Mouse (Mus musculus) MEL (cell line): Measurements from ENCODE around the gene Prc1. TPM values are rescaled to one million over a fixed set of nuclear protein-coding genes. Genes with fewer than 3 reads are reported as not detected.

Source experiments
- DNase-seq: peaks from one replicate; pipeline ENCODE4 v3.0.0; 2011; ENCODE audit warnings: low read depth, low spot score
- H3K27ac ChIP-seq: 2 replicates; pipeline ENCODE4 v1.5.1; 2012; ENCODE audit warnings: low read depth, mild to moderate bottlenecking, control low read depth, low read length, moderate library complexity; ENCODE audit not compliant: control insufficient read depth
- H3K27me3 ChIP-seq, 2 experiments: fragments of 150-350 bp in 1 of 2; sonication (generic) in 1 of 2; 2 replicates each; pipeline ENCODE4 v1.6.1; 2012; ENCODE audit warnings: low read length in 2 of 2, mild to moderate bottlenecking in 2 of 2, improper control_type of control experiment in 1 of 2, moderate library complexity in 1 of 2; ENCODE audit not compliant: insufficient read depth in 2 of 2, control insufficient read depth in 1 of 2
- H3K36me3 ChIP-seq, 2 experiments: 2 replicates each; pipeline ENCODE4 v1.6.1; 2012 to 2014; ENCODE audit warnings: low read length in 2 of 2, improper control_type of control experiment in 1 of 2, inconsistent platforms in 1 of 2, mild to moderate bottlenecking in 1 of 2; ENCODE audit not compliant: insufficient read depth in 2 of 2, control insufficient read depth in 1 of 2
- H3K4me1 ChIP-seq, 2 experiments: fragments of 150-350 bp in 1 of 2; sonication (generic) in 1 of 2; 2 replicates each; pipeline ENCODE4 v1.6.1; 2012; ENCODE audit warnings: low read length in 2 of 2, improper control_type of control experiment in 1 of 2, mild to moderate bottlenecking in 1 of 2; ENCODE audit not compliant: insufficient read depth in 2 of 2, control insufficient read depth in 1 of 2
- H3K4me3 ChIP-seq, 2 experiments: fragments of 150-350 bp in 1 of 2; sonication (generic) in 1 of 2; 2 replicates each; pipeline ENCODE4 v1.5.1; 2012; ENCODE audit warnings: low read depth in 2 of 2, low read length in 2 of 2, mild to moderate bottlenecking in 2 of 2, moderate library complexity in 2 of 2, control low read depth in 1 of 2, improper control_type of control experiment in 1 of 2; ENCODE audit not compliant: control insufficient read depth in 1 of 2, insufficient read depth in 1 of 2
- H3K79me2 ChIP-seq: 2 replicates; pipeline ENCODE4 v1.6.1; 2012; ENCODE audit warnings: mild to moderate bottlenecking, low read length, moderate library complexity; ENCODE audit not compliant: control insufficient read depth, poor library complexity, insufficient read depth
- H3K9ac ChIP-seq: 2 replicates; pipeline ENCODE4 v1.6.1; 2012; ENCODE audit warnings: low read depth, mild to moderate bottlenecking, control low read depth, low read length, moderate library complexity; ENCODE audit not compliant: control insufficient read depth, poor library complexity, severe bottlenecking
- H3K9me3 ChIP-seq: fragments of 150-350 bp; sonication (generic); replicated peaks from 2 replicates; pipeline ENCODE4 v1.6.1; 2012; ENCODE audit warnings: mild to moderate bottlenecking, low read length, improper control_type of control experiment, moderate library complexity; ENCODE audit not compliant: insufficient read depth
- BHLHE40 ChIP-seq: IDR thresholded peaks from 2 replicates; pipeline ENCODE4 v1.6.1; 2012; ENCODE audit warnings: low read depth, mild to moderate bottlenecking, inconsistent platforms, low read length, improper control_type of control experiment, borderline replicate concordance
- CTCF ChIP-seq, 3 experiments: IDR thresholded peaks in 2 of 3; conservative IDR thresholded peaks in 1 of 3; 2 replicates each; pipeline ENCODE4 v1.5.1; 2011 to 2012; ENCODE audit warnings: low read length in 3 of 3, low read depth in 2 of 3, mild to moderate bottlenecking in 2 of 3, improper control_type of control experiment in 1 of 3, inconsistent platforms in 1 of 3, mixed read lengths in 1 of 3, moderate library complexity in 1 of 3; ENCODE audit not compliant: control insufficient read depth in 1 of 3, insufficient read depth in 1 of 3, poor library complexity in 1 of 3, severe bottlenecking in 1 of 3
- E2F4 ChIP-seq: IDR thresholded peaks from 2 replicates; pipeline ENCODE4 v1.6.1; 2011; ENCODE audit warnings: low read depth, low read length, improper control_type of control experiment, borderline replicate concordance
- ELF1 ChIP-seq: IDR thresholded peaks from 2 replicates; pipeline ENCODE4 v1.6.1; 2014; ENCODE audit warnings: low read depth, mild to moderate bottlenecking, inconsistent platforms, low read length, improper control_type of control experiment, moderate library complexity
- EP300 ChIP-seq, 2 experiments: IDR thresholded peaks; 2 replicates each; pipeline ENCODE4 v1.6.1; 2011; ENCODE audit warnings: improper control_type of control experiment in 2 of 2, low read length in 2 of 2, low read depth in 1 of 2, mild to moderate bottlenecking in 1 of 2
- ETS1 ChIP-seq: IDR thresholded peaks from 2 replicates; pipeline ENCODE4 v1.6.1; 2012; ENCODE audit warnings: low read depth, mild to moderate bottlenecking, inconsistent platforms, low read length, improper control_type of control experiment, moderate library complexity
- GABPA ChIP-seq: IDR thresholded peaks from 2 replicates; pipeline ENCODE4 v1.6.1; 2012; ENCODE audit warnings: low read depth, mild to moderate bottlenecking, inconsistent platforms, low read length, improper control_type of control experiment, moderate library complexity
- GATA1 ChIP-seq: IDR thresholded peaks from 2 replicates; pipeline ENCODE4 v1.6.1; 2011; ENCODE audit warnings: low read depth, low read length, improper control_type of control experiment
- JUND ChIP-seq: IDR thresholded peaks from 2 replicates; pipeline ENCODE4 v1.6.1; 2011; ENCODE audit warnings: low read depth, mild to moderate bottlenecking, improper control_type of control experiment, low read length
- KAT2A ChIP-seq: conservative IDR thresholded peaks from 2 replicates; pipeline ENCODE4 v1.6.1; 2012; ENCODE audit warnings: low read depth, low read length, improper control_type of control experiment, inconsistent platforms
- MAFK ChIP-seq: IDR thresholded peaks from 2 replicates; pipeline ENCODE4 v1.6.1; 2011; ENCODE audit warnings: low read depth, mild to moderate bottlenecking, low read length, improper control_type of control experiment, borderline replicate concordance
- MYC ChIP-seq: IDR thresholded peaks from 2 replicates; pipeline ENCODE4 v1.6.1; 2011; ENCODE audit warnings: low read depth, mild to moderate bottlenecking, low read length, improper control_type of control experiment, moderate library complexity
- NELFE ChIP-seq: IDR thresholded peaks from 2 replicates; pipeline ENCODE4 v1.6.1; 2011; ENCODE audit warnings: low read depth, low read length, improper control_type of control experiment
- NRF1 ChIP-seq: IDR thresholded peaks from 2 replicates; pipeline ENCODE4 v1.6.1; 2014; ENCODE audit warnings: low read depth, mild to moderate bottlenecking, inconsistent platforms, low read length, improper control_type of control experiment, moderate library complexity; ENCODE audit not compliant: poor library complexity, insufficient read depth, severe bottlenecking
- POLR2AphosphoS2 ChIP-seq: IDR thresholded peaks from 2 replicates; pipeline ENCODE4 v1.6.1; 2011; ENCODE audit warnings: low read length, improper control_type of control experiment
- POLR2AphosphoS5 ChIP-seq: IDR thresholded peaks from 2 replicates; pipeline ENCODE4 v1.6.1; 2012; ENCODE audit warnings: low read depth, borderline replicate concordance, mild to moderate bottlenecking, inconsistent platforms, low read length, moderate library complexity, mixed read lengths
- RCOR1 ChIP-seq: IDR thresholded peaks from 2 replicates; pipeline ENCODE4 v1.6.1; 2012; ENCODE audit warnings: low read depth, mild to moderate bottlenecking, inconsistent platforms, low read length, improper control_type of control experiment
- SIN3A ChIP-seq: IDR thresholded peaks from 2 replicates; pipeline ENCODE4 v1.6.1; 2012; ENCODE audit warnings: low read length, improper control_type of control experiment, inconsistent platforms
- TAL1 ChIP-seq: IDR thresholded peaks from 2 replicates; pipeline ENCODE4 v1.6.1; 2012; ENCODE audit warnings: mild to moderate bottlenecking, inconsistent platforms, low read length, moderate library complexity, mixed read lengths
- TBP ChIP-seq: IDR thresholded peaks from 2 replicates; pipeline ENCODE4 v1.8.0; 2011; ENCODE audit warnings: low read depth, low read length, improper control_type of control experiment
- TCF12 ChIP-seq: IDR thresholded peaks from 2 replicates; pipeline ENCODE4 v1.6.1; 2014; ENCODE audit warnings: low read depth, mild to moderate bottlenecking, inconsistent platforms, low read length, improper control_type of control experiment, moderate library complexity
- UBTF ChIP-seq: IDR thresholded peaks from 2 replicates; pipeline ENCODE4 v1.6.1; 2012; ENCODE audit warnings: low read depth, mild to moderate bottlenecking, inconsistent platforms, low read length, improper control_type of control experiment, moderate library complexity, borderline replicate concordance; ENCODE audit not compliant: insufficient read depth
- USF2 ChIP-seq, 2 experiments: IDR thresholded peaks; 2 replicates each; pipeline ENCODE4 v1.6.1; 2011 to 2012; ENCODE audit warnings: improper control_type of control experiment in 2 of 2, low read length in 2 of 2, borderline replicate concordance in 1 of 2, inconsistent platforms in 1 of 2, low read depth in 1 of 2, mild to moderate bottlenecking in 1 of 2; ENCODE audit not compliant: insufficient read depth in 1 of 2
- ZC3H11A ChIP-seq: IDR thresholded peaks from 2 replicates; pipeline ENCODE4 v1.6.1; 2012; ENCODE audit warnings: low read depth, mild to moderate bottlenecking, inconsistent platforms, low read length, improper control_type of control experiment
- ZNF384 ChIP-seq: IDR thresholded peaks from 2 replicates; pipeline ENCODE4 v1.6.1; 2012; ENCODE audit warnings: low read depth, mild to moderate bottlenecking, inconsistent platforms, low read length, improper control_type of control experiment
- polyA plus RNA-seq, 2 experiments: library from polyadenylated mRNA; stranded (reverse) in 1 of 2; unstranded in 1 of 2; fragments of >175 nt in 1 of 2; fragments of >200 nt in 1 of 2; gene quantifications; 2 replicates each; pipeline versions ENCODE4 v1.2.1 to v1.2.4; 2012; ENCODE audit warnings: low replicate concordance in 2 of 2, low read depth in 1 of 2; ENCODE audit not compliant: insufficient read length in 2 of 2, insufficient read depth in 1 of 2, missing spikeins in 1 of 2
- total RNA-seq: library from RNA; depleted of rRNA; stranded (reverse); fragments of 300-350 nt; gene quantifications from 2 replicates; pipeline ENCODE4 v1.2.3, GENCODE M21; 2012

Gene Prc1
- total and polyA plus RNA-seq, 3 experiments: 68.5 to 108 (median 82.2) TPM

DNA sequence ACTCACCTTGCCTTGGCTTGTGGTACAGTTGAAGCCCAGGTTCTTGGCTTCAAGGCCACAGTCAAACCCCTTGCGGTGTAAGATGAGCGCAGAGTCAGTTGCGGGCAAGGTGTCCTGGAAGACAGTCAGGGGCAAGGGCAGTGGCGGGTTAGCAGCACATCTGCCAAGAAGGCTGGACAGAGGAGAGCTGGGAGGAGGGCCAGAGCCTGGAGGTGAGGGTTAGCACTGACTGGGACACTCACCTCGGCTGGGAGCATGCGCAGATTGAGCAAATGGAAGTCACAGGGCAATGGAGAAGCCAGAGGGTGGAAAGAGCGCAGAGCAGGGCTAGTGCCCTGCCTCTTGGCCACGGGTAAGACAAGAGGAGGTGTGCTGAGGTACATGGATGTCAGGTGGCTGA, 58.7 kb downstream of the Prc1 start:
- H3K27ac ChIP-seq: no peak overlapping the region
- no peaks in the 10 kb centered on the region; a peak in 1 of 4 replicates for H3K4me1 ChIP-seq
- TF ChIP-seq ETS1 (no peak), USF2 (IDR thresholded peaks at IDR 0.05; ENCODE audit: borderline replicate concordance in 1 of 2, insufficient read depth in 1 of 2, low read depth in 1 of 2, low read length in 2 of 2) (no peak), KAT2A (no peak), SIN3A (no peak), EP300 (IDR thresholded peaks at IDR 0.05; ENCODE audit: low read depth in 1 of 2, low read length in 2 of 2) (no peak), NRF1 (no peak), E2F4 (no peak), TCF12 (no peak), TAL1 (no peak), ZNF384 (no peak), MYC (no peak), JUND (no peak), POLR2AphosphoS2 (no peak), GABPA (no peak)
- H3K4me3 ChIP-seq: no peak overlapping the region
- H3K9me3 ChIP-seq: no peaks in the 10 kb centered on the region
- no peak overlapping the region for H3K9ac ChIP-seq
- no peaks in the 10 kb centered on the region for H3K27me3 ChIP-seq
- DNase-seq: no peak
- H3K36me3 ChIP-seq: no peaks in the 10 kb centered on the region; a peak in 2 of 4 replicates
- no peaks in the 10 kb centered on the region for H3K79me2 ChIP-seq

DNA sequence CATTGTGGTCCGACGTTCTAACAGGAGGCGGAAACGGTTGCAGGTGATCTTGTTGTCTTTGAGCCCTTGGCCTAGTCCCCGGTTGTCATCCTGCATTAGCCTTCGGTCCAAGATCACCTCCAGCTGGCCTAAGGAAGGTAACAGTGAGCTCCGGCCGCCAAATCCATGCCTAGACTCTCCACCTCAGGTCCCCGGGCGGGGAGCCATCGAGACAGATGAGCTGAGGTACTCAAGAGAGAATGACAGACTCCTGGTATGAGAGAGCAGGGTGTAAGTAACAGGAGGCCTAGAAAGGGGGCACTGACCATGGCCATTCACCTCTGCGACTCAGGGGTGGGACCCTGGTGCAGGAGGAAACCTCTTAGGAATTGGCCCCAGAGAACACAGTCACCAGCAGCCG, 62.1 kb downstream of the Prc1 start:
- no peak for TF ChIP-seq ELF1
- no peak for TF ChIP-seq GATA1
- TF ChIP-seq ZC3H11A: no peak
- TF ChIP-seq NELFE: no peak
- TF ChIP-seq MAFK: no peak
- no peak for TF ChIP-seq UBTF
- no peak for TF ChIP-seq TBP
- no peak for TF ChIP-seq CTCF (IDR thresholded peaks at IDR 0.05 in 2 of 3, conservative IDR thresholded peaks at IDR 0.05 in 1 of 3; ENCODE audit: control insufficient read depth in 1 of 3, insufficient read depth in 1 of 3, low read depth in 2 of 3, low read length in 3 of 3, poor library complexity in 1 of 3, severe bottlenecking in 1 of 3)
- TF ChIP-seq BHLHE40: no peak
- TF ChIP-seq RCOR1: no peak
- TF ChIP-seq KAT2A: no peak
- TF ChIP-seq POLR2AphosphoS5: no peak
- TF ChIP-seq ETS1: no peak
- no peak for TF ChIP-seq POLR2AphosphoS2
- no peak for TF ChIP-seq TAL1
- no peaks in the 10 kb centered on the region for H3K9me3 ChIP-seq
- H3K9ac ChIP-seq: no peak overlapping the region
- H3K36me3 ChIP-seq: no peaks in the 10 kb centered on the region; a peak in 2 of 4 replicates
- H3K27ac ChIP-seq: no peak overlapping the region
- no peaks in the 10 kb centered on the region for H3K27me3 ChIP-seq
- no peak for DNase-seq
- no peaks in the 10 kb centered on the region; a peak in 1 of 4 replicates for H3K4me1 ChIP-seq
- H3K4me3 ChIP-seq: no peak overlapping the region
- H3K79me2 ChIP-seq: no peaks in the 10 kb centered on the region
